In genomic region chr10:95074381-95074780, GRCm38 (mm10) we compare ENCODE assay signal across 25 mouse cellular contexts.
A peak's percentile ranks its signal among the peaks of the same experiment; 100 is the strongest.
DNase-seq lines count a peak whose midpoint lies in the region; ATAC-seq and TF ChIP-seq lines count a peak whose summit lies in the region.
"Had no signal": no experiment of that assay in that cellular context is flagged by ENCODE, and none has a peak within 500 bp of the region (broad histone marks: within the 10 kb centered on the region; RNA-seq: fewer than 3 reads in every experiment).

No protein-coding gene starts in this region.

- no peak for TF ChIP-seq CTCF in CH12.LX (conservative IDR thresholded peaks at IDR 0.05 in 1 of 2, IDR thresholded peaks at IDR 0.05 in 1 of 2; ENCODE audit: low read depth in 2 of 2, low read length in 2 of 2)

- no peak overlapping the region for H3K4me3 ChIP-seq in intestine, embryonic 14.5 days (ENCODE audit: low read depth, low read length)
- no peak overlapping the region for H3K4me3 ChIP-seq in intestine, embryonic 15.5 days (replicated peaks)
- H3K4me3 ChIP-seq in CH12.LX (replicated peaks in 1 of 3; ENCODE audit: low read depth in 2 of 3, low read length in 2 of 3, poor library complexity in 1 of 3): peak overlapping the region in 1 of 3 experiments; percentile 7
- H3K4me3 ChIP-seq: forebrain, embryonic 15.5 days; hindbrain, embryonic 12.5 days; kidney, embryonic 15.5 days; layer of hippocampus, adult 2 months; left cerebral cortex, adult 2 months; limb, embryonic 12.5 days; liver, embryonic 15.5 days; myocyte; neural tube, embryonic 12.5 days had no signal

- H3K36me3 ChIP-seq in intestine, embryonic 14.5 days (ENCODE audit: control insufficient read depth, insufficient read depth, low read length): no peaks in the 10 kb centered on the region
- no peaks in the 10 kb centered on the region for H3K36me3 ChIP-seq in intestine, embryonic 15.5 days
- no peaks in the 10 kb centered on the region for H3K36me3 ChIP-seq in CH12.LX (replicated peaks in 1 of 2; ENCODE audit: control insufficient read depth in 1 of 2, insufficient read depth in 1 of 2, low read length in 1 of 2)
- H3K36me3 ChIP-seq: forebrain, embryonic 15.5 days; hindbrain, embryonic 12.5 days; kidney, embryonic 15.5 days; limb, embryonic 12.5 days; liver, embryonic 15.5 days; neural tube, embryonic 12.5 days had no signal

- DNase-seq in intestine, embryonic 14.5 days (ENCODE audit: low spot score): peak; percentile 20
- DNase-seq in 416B (ENCODE audit: low read depth): peak; percentile 45
- peak; percentile 52 for DNase-seq in CH12.LX (ENCODE audit: extremely low read depth)
- DNase-seq in induced T-regulatory cell, adult 2 months (ENCODE audit: low read depth): peak; percentile 35
- no peak for DNase-seq in embryo, embryonic 10.5 days (ENCODE audit: low spot score)
- DNase-seq: cerebellum, adult 2 months; cerebellum, postnatal 14 days; gastrocnemius, postnatal 36 days; kidney, adult 11 months; kidney, postnatal 25 days; right cerebral cortex, postnatal 4 days had no signal

- in situ Hi-C loops in CH12.LX (cut with MboI; ENCODE audit: low pct_ligation_motif_present, low pct_unique_long_range_greater_than_20kb, low sequenced_read_pairs): no loop called here

- 0 out of 2 replicates have a peak, but pooled peaks cover 2% of the 10 kb centered on the region for H3K4me1 ChIP-seq in intestine, embryonic 14.5 days (replicated peaks; ENCODE audit: control insufficient read depth, insufficient read depth, low read length)
- no peaks in the 10 kb centered on the region for H3K4me1 ChIP-seq in intestine, embryonic 15.5 days (replicated peaks)
- H3K4me1 ChIP-seq in CH12.LX (ENCODE audit: control insufficient read depth in 1 of 2, insufficient read depth in 2 of 2): peaks cover 9 to 22% of the 10 kb centered on the region in 2 experiments
- H3K4me1 ChIP-seq: hindbrain, embryonic 12.5 days; kidney, embryonic 15.5 days; liver, embryonic 15.5 days; neural tube, embryonic 12.5 days had no signal

- TF ChIP-seq RAD21 in CH12.LX (IDR thresholded peaks at IDR 0.05; ENCODE audit: low read depth, low read length): no peak

- no peak overlapping the region for H3K27ac ChIP-seq in intestine, embryonic 14.5 days (ENCODE audit: low read depth)
- H3K27ac ChIP-seq in intestine, embryonic 15.5 days: no peak overlapping the region
- no peak overlapping the region for H3K27ac ChIP-seq in CH12.LX (ENCODE audit: insufficient read depth, low read depth)
- H3K27ac ChIP-seq: forebrain, embryonic 15.5 days; hindbrain, embryonic 12.5 days; hindbrain, postnatal 0 days; kidney, embryonic 15.5 days; layer of hippocampus, adult 2 months; left cerebral cortex, adult 2 months; limb, embryonic 12.5 days; liver, embryonic 15.5 days; neural tube, embryonic 12.5 days had no signal

- no peaks in the 10 kb centered on the region for H3K27me3 ChIP-seq in intestine, embryonic 14.5 days (replicated peaks; ENCODE audit: control insufficient read depth, insufficient read depth, low read length)
- no peaks in the 10 kb centered on the region for H3K27me3 ChIP-seq in intestine, embryonic 15.5 days (replicated peaks)
- H3K27me3 ChIP-seq in CH12.LX (replicated peaks): no peaks in the 10 kb centered on the region
- H3K27me3 ChIP-seq: forebrain, embryonic 15.5 days; hindbrain, embryonic 12.5 days; kidney, embryonic 15.5 days; liver, embryonic 15.5 days; neural tube, embryonic 12.5 days; Patski had no signal

- H3K9me3 ChIP-seq in intestine, embryonic 14.5 days (ENCODE audit: control insufficient read depth, low read length): no peaks in the 10 kb centered on the region
- no peaks in the 10 kb centered on the region for H3K9me3 ChIP-seq in intestine, embryonic 15.5 days
- no peaks in the 10 kb centered on the region for H3K9me3 ChIP-seq in CH12.LX (replicated peaks; ENCODE audit: low read length)
- H3K9me3 ChIP-seq: forebrain, embryonic 15.5 days; hindbrain, embryonic 12.5 days; kidney, embryonic 15.5 days; liver, embryonic 15.5 days; neural tube, embryonic 12.5 days had no signal

- H3K4me2 ChIP-seq in intestine, embryonic 14.5 days (ENCODE audit: low read length): no peak overlapping the region
- H3K4me2 ChIP-seq in intestine, embryonic 15.5 days (replicated peaks): no peak overlapping the region
- H3K4me2 ChIP-seq in CH12.LX (ENCODE audit: insufficient read depth, low read depth, poor library complexity, severe bottlenecking): peak overlapping the region; percentile 94
- H3K4me2 ChIP-seq: forebrain, embryonic 15.5 days; hindbrain, embryonic 12.5 days; kidney, embryonic 15.5 days; limb, embryonic 12.5 days; liver, embryonic 15.5 days; midbrain, embryonic 11.5 days; neural tube, embryonic 12.5 days had no signal

- no peak overlapping the region for H3K9ac ChIP-seq in intestine, embryonic 14.5 days (ENCODE audit: low read length)
- H3K9ac ChIP-seq in intestine, embryonic 15.5 days: no peak overlapping the region
- H3K9ac ChIP-seq in CH12.LX (ENCODE audit: insufficient read depth, low read depth): no peak overlapping the region
- H3K9ac ChIP-seq: forebrain, embryonic 15.5 days; hindbrain, embryonic 12.5 days; kidney, embryonic 15.5 days; limb, embryonic 12.5 days; liver, embryonic 15.5 days; neural tube, embryonic 12.5 days had no signal

- no peak for ATAC-seq in intestine, embryonic 14.5 days (replicated peaks; ENCODE audit: low FRiP score, low TSS enrichment, low read depth)
- no peak for ATAC-seq in intestine, embryonic 15.5 days
- ATAC-seq in CD4-positive, CD25-positive, alpha-beta regulatory T cell, adult 4 months: no peak
- ATAC-seq: forebrain, embryonic 15.5 days; hindbrain, postnatal 0 days had no signal

- TF ChIP-seq EP300 in CH12.LX (IDR thresholded peaks at IDR 0.05; ENCODE audit: low read length): no peak

- WGBS in intestine, embryonic 14.5 days: 84% methylated on average over 2 of the region's 2 CpGs
- 86% methylated on average over 2 of the region's 2 CpGs for WGBS in intestine, embryonic 15.5 days

- no peak for TF ChIP-seq POLR2A in CH12.LX (IDR thresholded peaks at IDR 0.05; ENCODE audit: low read depth, low read length)

- dilution Hi-C loops in CH12.LX (cut with MboI; ENCODE audit: extremely low pct_ligation_motif_present, extremely low pct_unique_long_range_greater_than_20kb, low sequenced_read_pairs): no loop called here

- no peaks in the 10 kb centered on the region for H3K79me2 ChIP-seq in CH12.LX (replicated peaks; ENCODE audit: control insufficient read depth, extremely low read depth, insufficient read depth, poor library complexity, severe bottlenecking)

TF ChIP-seq in CH12.LX, 34 proteins besides CTCF, POLR2A, EP300 and RAD21:
- TF ChIP-seq BHLHE40 (IDR thresholded peaks at IDR 0.05; ENCODE audit: low read depth, low read length) (peak; percentile 38; the same call in 1 of the 2 replicates), USF2 (conservative IDR thresholded peaks at IDR 0.05; ENCODE audit: low read depth, low read length) (no peak), NRF1 (IDR thresholded peaks at IDR 0.05; ENCODE audit: low read depth, low read length) (no peak)
